Mouse (Mus musculus): ENCODE measurements at regions not wholly inside any gene's neighbourhood (a gene's known extent, or its start where the extent isn't known, plus 50 kb on each side); places are given as distances from the start of the nearest gene placed in this dataset.

- no peak for TF ChIP-seq CTCF (conservative IDR thresholded peaks at IDR 0.05)
- Histone ChIP-seq H3K4me3 (no peak overlapping the region), H3K27ac (no peak overlapping the region)
- no peak for DNase-seq (ENCODE audit: low spot score in 2 of 2)
Measured at GRCm38 (mm10) chr10:111696987-111697386, 190.9 kb downstream of the Phlda1 start.

GRCm38 (mm10) chr10:111699557-111700508, 193.7 kb downstream of the Phlda1 start:
- Histone ChIP-seq H3K4me3 (no peak overlapping the region), H3K27ac (no peak overlapping the region)
- peak in 1 of 2 experiments; percentile 11 for DNase-seq (ENCODE audit: low spot score in 2 of 2)
- no peak for TF ChIP-seq CTCF (conservative IDR thresholded peaks at IDR 0.05)

DNA sequence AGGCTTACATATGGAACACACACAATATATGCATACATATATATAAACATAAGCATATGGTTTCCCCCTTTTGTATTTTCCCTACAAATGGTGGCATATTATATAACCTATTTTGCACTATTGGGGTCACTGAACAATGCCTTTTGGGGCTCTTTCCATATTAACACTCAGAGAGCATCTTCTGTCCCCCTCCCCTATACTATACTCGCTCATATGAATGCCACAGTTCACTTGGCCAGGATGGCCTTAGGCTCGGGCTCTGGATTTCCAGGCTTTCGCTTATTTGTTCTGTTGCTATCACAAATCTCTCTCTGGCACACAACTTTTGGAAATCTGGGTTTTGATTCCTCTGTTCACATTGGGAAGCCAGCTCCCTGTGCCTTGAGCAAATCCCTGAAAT, 194.5 kb downstream of the Phlda1 start:
- no peak overlapping the region for H3K4me3 ChIP-seq
- no peak overlapping the region for H3K27ac ChIP-seq
- TF ChIP-seq CTCF (conservative IDR thresholded peaks at IDR 0.05) = no peak

DNA sequence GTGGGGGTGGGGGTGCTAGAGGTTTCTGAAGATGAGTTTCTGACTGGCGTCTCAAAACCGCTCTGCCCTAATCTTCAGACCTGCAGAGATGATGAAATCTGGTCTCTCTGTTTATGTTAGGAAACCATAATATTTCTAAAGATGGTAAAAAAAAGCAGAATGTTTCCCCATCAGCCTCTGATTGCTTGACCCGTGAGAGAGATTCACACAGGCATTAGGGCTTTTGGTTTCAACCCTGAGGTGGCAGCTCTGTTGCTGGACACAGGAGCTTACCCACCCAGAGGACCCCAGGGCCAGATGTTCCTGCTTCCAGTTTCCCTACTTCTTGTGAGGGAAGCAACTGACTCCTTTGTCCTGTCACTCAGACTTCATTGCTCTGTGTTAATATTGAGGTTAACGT, 195.1 kb downstream of the Phlda1 start:
- TF ChIP-seq CTCF (conservative IDR thresholded peaks at IDR 0.05) = no peak
- Histone ChIP-seq H3K4me3 (no peak overlapping the region), H3K27ac (no peak overlapping the region)
- DNase-seq (ENCODE audit: low spot score in 2 of 2) = no peak

More for the DNA sequence above, 194.5 kb downstream of the Phlda1 start:
- no peak for DNase-seq (ENCODE audit: low spot score in 2 of 2)

DNA sequence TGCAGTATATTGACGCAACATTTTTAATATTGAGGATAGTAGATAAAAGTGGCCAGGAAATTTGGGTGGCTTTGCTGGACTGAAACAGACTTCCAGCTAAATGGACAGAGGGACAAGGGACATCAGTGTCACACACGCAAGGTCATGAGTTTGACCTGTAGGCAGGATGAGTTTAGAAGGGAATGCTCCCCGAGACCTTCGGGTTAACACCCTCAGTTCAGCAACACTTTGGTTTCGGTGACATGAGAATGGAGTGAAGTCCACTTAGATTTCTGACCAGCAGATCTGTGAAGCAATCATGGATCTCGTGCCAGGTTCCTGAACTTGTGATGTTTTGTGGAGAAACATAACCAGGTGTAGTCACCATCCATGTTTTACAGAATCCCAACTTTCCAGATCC, 196.3 kb downstream of the Phlda1 start:
- H3K27ac ChIP-seq = no peak overlapping the region
- no peak for TF ChIP-seq CTCF (conservative IDR thresholded peaks at IDR 0.05)
- DNase-seq (ENCODE audit: low spot score in 2 of 2) = no peak
- no peak overlapping the region for H3K4me3 ChIP-seq

- DNase-seq (ENCODE audit: low spot score in 2 of 2) = no peak
Measured at GRCm38 (mm10) chr10:111703447-111703846, 197.4 kb downstream of the Phlda1 start.

DNA sequence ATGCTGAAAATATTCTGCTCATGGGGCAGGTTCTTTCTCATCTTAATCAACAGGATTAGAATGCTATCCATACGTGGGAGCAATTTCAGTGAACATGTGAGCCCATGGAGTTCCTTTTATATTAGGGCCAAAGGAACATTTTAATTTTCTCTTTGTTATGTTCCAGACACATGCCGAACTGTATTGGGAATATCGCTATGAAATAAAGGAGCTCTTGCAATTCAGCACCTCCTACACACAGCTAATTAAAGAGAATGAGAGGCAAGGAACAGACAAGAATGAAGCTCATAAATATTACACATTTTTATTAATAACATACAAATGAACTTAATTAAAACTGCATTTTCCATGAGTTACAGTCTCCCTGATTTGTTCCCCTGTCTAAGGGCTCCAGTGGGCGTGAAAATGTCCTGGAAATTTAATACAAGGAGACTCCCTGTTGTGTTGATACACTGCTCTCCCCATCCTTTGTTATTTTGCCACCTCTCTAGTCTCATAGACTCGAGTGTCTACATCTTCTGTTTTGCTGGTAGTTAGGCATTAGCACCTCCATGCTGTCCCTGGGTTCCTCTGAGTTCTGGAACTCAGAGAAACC, 205.5 kb downstream of the Phlda1 start:
- TF ChIP-seq CTCF (conservative IDR thresholded peaks at IDR 0.05) = no peak
- H3K4me3 ChIP-seq = no peak overlapping the region
- no peak for DNase-seq (ENCODE audit: low spot score in 2 of 2)
- no peak overlapping the region for H3K27ac ChIP-seq

More at GRCm38 (mm10) chr10:111703447-111703846, 197.4 kb downstream of the Phlda1 start:
- no peak overlapping the region for H3K27ac ChIP-seq
- TF ChIP-seq CTCF (conservative IDR thresholded peaks at IDR 0.05) = no peak
- no peak overlapping the region for H3K4me3 ChIP-seq

- TF ChIP-seq CTCF (conservative IDR thresholded peaks at IDR 0.05) = no peak
- no peak overlapping the region for H3K27ac ChIP-seq
- no peak for DNase-seq (ENCODE audit: low spot score in 2 of 2)
- no peak overlapping the region for H3K4me3 ChIP-seq
Measured at GRCm38 (mm10) chr10:111712991-111713390, 206.9 kb downstream of the Phlda1 start.

DNA sequence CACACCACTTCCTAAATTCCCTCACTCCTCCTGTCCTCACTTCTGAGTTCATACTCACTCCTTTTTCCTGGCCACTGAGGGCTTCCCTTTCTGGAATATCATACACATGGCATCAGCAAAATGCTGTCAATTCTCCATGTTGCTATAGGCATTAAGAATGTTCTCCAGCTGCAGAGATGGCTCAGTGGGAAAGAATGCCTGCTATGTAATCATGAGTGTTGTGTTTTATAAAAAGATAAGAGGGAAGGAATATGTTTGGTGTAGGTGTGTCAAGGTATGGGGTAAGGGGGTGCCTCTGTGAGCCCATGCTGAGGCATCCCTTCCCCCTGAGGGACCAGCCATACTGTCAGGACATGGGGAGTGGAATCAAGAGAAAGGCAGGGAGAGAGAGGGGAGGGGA, 207.6 kb downstream of the Phlda1 start:
- no peak for TF ChIP-seq CTCF (conservative IDR thresholded peaks at IDR 0.05)
- Histone ChIP-seq H3K27ac (no peak overlapping the region), H3K4me3 (no peak overlapping the region)
- DNase-seq (ENCODE audit: low spot score in 2 of 2) = no peak

DNA sequence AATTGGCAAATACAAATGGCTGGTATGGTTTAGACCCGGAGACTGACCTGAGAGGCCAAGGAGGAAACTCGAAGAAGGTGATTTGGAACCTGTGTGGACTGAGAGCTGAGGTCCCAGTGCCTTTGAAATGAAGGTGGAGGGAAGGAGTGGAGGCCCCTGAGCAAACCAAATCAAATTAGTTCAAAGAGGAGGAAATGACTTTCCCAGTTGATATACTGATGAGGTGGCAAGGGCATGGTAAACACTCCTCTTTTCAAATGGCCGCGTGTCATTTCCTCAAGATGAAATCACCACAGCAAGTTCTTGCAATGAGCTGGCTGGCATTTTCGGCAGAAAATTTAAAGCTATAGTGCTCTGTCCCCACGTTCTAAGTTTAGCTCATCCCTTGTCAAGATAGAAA, 209.1 kb downstream of the Phlda1 start:
- Histone ChIP-seq H3K27ac (no peak overlapping the region), H3K4me3 (no peak overlapping the region)
- no peak for TF ChIP-seq CTCF (conservative IDR thresholded peaks at IDR 0.05)
- DNase-seq (ENCODE audit: low spot score in 2 of 2) = no peak

DNA sequence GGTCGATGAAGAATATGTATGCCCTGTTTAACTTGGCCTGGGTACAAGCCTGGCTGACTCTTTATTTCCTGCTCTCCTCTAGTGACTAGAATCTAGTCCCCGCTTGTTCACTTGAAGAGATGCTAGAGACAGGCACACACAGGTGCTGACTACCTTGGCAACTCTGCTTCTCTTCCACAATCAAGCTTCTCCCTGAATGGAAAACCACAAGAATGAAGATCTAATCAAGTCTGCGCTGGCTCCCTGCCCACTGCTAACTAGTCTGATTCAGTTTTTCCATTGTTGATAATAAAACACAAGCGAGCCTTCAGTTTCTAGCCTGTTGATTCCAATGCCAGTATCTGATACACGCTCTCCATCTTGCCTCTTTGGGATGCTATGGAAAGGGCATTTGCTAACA, 213.5 kb downstream of the Phlda1 start:
- Histone ChIP-seq H3K27ac (no peak overlapping the region), H3K4me3 (no peak overlapping the region)
- TF ChIP-seq CTCF (conservative IDR thresholded peaks at IDR 0.05) = no peak
- peak in 1 of 2 experiments; percentile 14 for DNase-seq (ENCODE audit: low spot score in 2 of 2)

- H3K27ac ChIP-seq = peak overlapping the region; percentile 39; the same call in 1 of the 2 replicates
- DNase-seq (ENCODE audit: low spot score in 2 of 2) = no peak
- no peak for TF ChIP-seq CTCF (conservative IDR thresholded peaks at IDR 0.05)
Measured at GRCm38 (mm10) chr10:111721068-111721467, 215.0 kb downstream of the Phlda1 start.

DNA sequence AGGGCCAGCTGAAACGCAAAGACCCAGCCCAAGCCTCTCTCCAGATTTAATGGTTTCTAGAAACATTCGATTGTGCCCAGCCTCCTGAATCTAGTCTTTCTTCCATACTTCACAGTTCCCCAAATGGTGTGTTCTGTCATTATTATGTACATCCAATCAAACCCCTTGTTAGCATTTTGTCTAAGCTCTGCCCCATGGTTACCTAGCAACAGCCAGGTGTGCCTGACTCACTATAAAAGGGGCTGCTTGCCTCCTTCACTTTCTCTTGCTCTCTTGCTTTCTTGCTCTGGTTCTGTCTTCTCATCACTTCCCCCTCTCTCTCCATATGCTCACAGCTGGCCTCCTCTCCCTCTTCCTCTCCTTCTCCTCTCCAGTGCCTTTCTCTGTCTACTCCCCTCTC, 217.8 kb downstream of the Phlda1 start:
- no peak overlapping the region for H3K4me3 ChIP-seq
- DNase-seq (ENCODE audit: low spot score in 2 of 2) = no peak
- TF ChIP-seq CTCF (conservative IDR thresholded peaks at IDR 0.05) = no peak
- H3K27ac ChIP-seq = no peak overlapping the region

More at GRCm38 (mm10) chr10:111721068-111721467, 215.0 kb downstream of the Phlda1 start:
- H3K4me3 ChIP-seq = no peak overlapping the region
